Mouse (Mus musculus) heart, embryonic 10.5 days (tissue): ENCODE results near the gene Nhej1. TPM values are rescaled to one million over a fixed set of nuclear protein-coding genes. Genes with fewer than 3 reads are reported as not detected.

ENCODE experiments used
- DNase-seq: peaks from one replicate; pipeline ENCODE4 v3.0.0-alpha.2; 2017; ENCODE audit warnings: low spot score
- H3K27ac ChIP-seq: fragments of 300-500 bp; sonication (generic); 2 replicates; pipeline ENCODE4 v1.5.1; 2016; ENCODE audit warnings: mild to moderate bottlenecking
- H3K27me3 ChIP-seq: fragments of 300-500 bp; sonication (generic); 2 replicates; pipeline ENCODE4 v1.6.1; 2016; ENCODE audit warnings: mild to moderate bottlenecking; ENCODE audit not compliant: poor library complexity, insufficient read depth, severe bottlenecking
- H3K36me3 ChIP-seq: fragments of 300-500 bp; sonication (generic); 2 replicates; pipeline ENCODE4 v1.6.1; 2016; ENCODE audit warnings: mild to moderate bottlenecking, moderate library complexity
- H3K4me1 ChIP-seq: fragments of 300-500 bp; sonication (generic); 2 replicates; pipeline ENCODE4 v1.6.1; 2016; ENCODE audit warnings: mild to moderate bottlenecking
- H3K4me3 ChIP-seq: fragments of 300-500 bp; sonication (generic); 2 replicates; pipeline ENCODE4 v1.5.1; 2016; ENCODE audit warnings: mild to moderate bottlenecking, moderate library complexity
- H3K9me3 ChIP-seq: fragments of 300-500 bp; sonication (generic); 2 replicates; pipeline ENCODE4 v1.6.1; 2016; ENCODE audit warnings: mild to moderate bottlenecking, moderate library complexity
- WGBS: fragments of 180-500 bp; shearing (Covaris S2); methylation state at CpG from one replicate; pipeline ENCODE4 v1.1.7; 2016; 5-methylcytosine and 5-hydroxymethylcytosine counted together
- polyA plus RNA-seq: library from polyadenylated mRNA; unstranded; fragments of >200 nt; fragmentation: Nextera tagmentation; extraction: Ambion mirVana; gene quantifications from 2 replicates; pipeline ENCODE4 v1.2.1, GENCODE M21; 2016

The Nhej1 gene
- polyA plus RNA-seq, 1 experiment from 2014 or later = 10.3 TPM

DNA sequence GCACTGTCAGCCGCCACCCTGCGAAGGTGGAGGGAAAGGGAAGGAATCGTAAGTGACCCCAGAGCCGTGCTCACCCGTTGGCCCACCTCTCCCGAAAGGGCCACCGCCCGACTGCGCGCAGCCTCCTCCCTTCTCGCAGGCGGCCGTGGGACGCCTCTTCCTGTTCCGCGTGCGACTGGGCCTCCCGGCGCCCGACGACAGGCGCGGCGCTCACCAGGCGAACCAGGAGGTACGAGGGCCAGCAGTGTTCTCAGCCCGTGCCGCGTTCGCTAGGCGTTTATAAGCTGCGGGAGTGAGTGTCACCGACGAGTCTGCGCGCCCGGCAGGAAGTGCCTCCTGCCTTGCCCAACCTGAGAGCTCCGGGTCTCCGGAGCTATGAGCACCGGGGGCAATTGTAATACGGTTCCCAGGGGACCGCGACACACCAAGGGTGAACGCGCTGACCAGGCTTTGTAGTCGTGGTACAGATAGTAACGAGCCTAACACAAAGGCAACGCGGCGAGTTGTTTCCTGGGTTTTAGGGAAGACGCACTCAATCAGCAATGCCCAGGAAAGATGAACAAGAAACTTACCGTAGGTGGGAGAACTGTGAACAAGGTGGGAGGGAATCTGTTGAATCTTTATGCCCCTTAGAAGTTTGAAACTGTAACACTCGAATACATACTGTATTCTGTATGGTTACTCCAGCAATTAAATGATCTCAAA, 16.6 kb upstream of the Nhej1 start:
- peak; percentile 90 for DNase-seq
- WGBS = 0% methylated on average over 53 of the region's 53 CpGs
- H3K27me3 ChIP-seq = no peaks in the 10 kb centered on the region
- H3K9me3 ChIP-seq = no peaks in the 10 kb centered on the region
- peak overlapping the region; percentile 93 for H3K4me3 ChIP-seq
- peaks cover 24% of the 10 kb centered on the region for H3K4me1 ChIP-seq
- H3K36me3 ChIP-seq = peaks cover 58% of the 10 kb centered on the region
- peak overlapping the region; percentile 97 for H3K27ac ChIP-seq

DNA sequence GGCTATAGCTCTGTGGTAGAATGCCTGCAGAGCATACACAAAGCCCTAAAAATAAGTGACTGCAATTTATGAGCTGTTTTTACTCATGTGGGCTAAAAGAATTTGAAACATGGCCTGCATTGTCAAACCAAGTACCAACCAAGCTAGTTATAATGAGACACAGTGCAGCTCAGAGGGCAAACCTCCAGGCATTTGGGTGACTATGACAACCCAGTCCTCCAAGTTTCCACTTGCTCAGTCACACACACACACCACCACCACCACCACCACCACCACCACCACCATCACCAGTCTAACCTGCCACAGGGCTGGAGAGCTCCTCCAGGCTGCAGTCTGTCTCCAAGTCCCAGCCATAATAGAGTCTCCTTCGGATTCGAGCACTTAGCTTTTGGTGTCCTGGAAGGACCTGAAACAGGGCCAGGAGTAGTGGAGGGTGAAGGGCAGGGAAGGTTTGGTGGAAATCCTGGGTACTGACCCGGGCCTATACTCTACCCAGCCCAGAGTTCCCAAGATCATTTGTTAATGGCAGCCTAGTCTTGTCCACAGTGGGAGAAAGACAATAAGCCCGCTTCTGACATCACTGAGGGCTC, 15.7 kb upstream of the Nhej1 start:
- peak overlapping the region; percentile 97 for H3K27ac ChIP-seq
- H3K36me3 ChIP-seq = peaks cover 56% of the 10 kb centered on the region

DNA sequence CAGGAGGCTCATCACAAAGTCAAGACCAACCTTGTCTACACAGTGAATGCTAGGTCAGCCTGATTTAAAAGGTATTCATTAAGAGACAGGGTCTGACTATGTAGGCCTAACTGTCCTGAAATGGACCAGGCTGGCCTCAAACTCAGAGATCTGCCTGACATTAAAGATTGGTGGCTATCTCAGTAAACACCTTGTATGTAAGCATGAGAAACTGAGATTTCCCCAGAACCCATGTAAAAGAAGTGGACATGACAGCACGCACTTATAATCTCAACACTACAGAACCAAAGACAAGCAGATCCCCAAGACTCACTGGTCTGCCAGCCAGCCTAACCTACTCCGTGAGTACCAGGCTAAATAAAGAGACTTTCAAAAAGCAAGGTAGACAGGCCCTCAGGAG, 13.4 kb upstream of the Nhej1 start:
- H3K36me3 ChIP-seq = peaks cover 44% of the 10 kb centered on the region
- no peak overlapping the region for H3K27ac ChIP-seq
- peaks cover 19% of the 10 kb centered on the region for H3K4me1 ChIP-seq
- no peak overlapping the region for H3K4me3 ChIP-seq
- 0 out of 2 replicates have a peak, but pooled peaks cover 1% of the 10 kb centered on the region for H3K27me3 ChIP-seq
- no peaks in the 10 kb centered on the region for H3K9me3 ChIP-seq
- 86% methylated on average over 2 of the region's 2 CpGs for WGBS
- no peak for DNase-seq

More for the DNA sequence above, 15.7 kb upstream of the Nhej1 start:
- H3K4me3 ChIP-seq = peak overlapping the region; percentile 93
- H3K9me3 ChIP-seq = no peaks in the 10 kb centered on the region
- DNase-seq = no peak
- H3K4me1 ChIP-seq = peaks cover 27% of the 10 kb centered on the region
- 65% methylated on average over 4 of the region's 4 CpGs for WGBS
- H3K27me3 ChIP-seq = no peaks in the 10 kb centered on the region

DNA sequence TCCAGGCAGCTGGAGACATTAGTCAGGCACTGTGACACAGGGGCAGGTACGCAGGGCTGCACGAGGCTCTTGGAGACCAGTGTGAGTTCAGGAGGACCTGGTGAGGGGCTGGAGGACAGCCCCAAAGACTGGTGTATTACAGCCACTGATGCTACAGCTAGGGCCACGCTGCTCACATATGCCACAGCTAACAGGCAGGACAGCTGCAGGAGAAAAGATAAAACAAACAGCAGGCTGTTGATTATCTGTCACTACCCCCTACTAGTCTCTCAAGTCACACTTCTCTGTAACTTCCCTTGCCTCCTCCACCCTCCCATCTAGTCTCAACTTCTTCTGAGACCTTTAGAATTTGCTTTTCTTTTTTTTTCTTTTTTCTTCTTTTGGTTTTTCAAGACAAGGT, 11.7 kb upstream of the Nhej1 start:
- Histone ChIP-seq H3K36me3 (peaks cover 44% of the 10 kb centered on the region), H3K27ac (peak overlapping the region; percentile 69), H3K9me3 (no peaks in the 10 kb centered on the region), H3K4me3 (no peak overlapping the region), H3K27me3 (peaks cover 15% of the 10 kb centered on the region; the same call in 1 of the 2 replicates), H3K4me1 (peaks cover 20% of the 10 kb centered on the region)
- WGBS = 38% methylated on average over 3 of the region's 3 CpGs
- peak; percentile 84 for DNase-seq

DNA sequence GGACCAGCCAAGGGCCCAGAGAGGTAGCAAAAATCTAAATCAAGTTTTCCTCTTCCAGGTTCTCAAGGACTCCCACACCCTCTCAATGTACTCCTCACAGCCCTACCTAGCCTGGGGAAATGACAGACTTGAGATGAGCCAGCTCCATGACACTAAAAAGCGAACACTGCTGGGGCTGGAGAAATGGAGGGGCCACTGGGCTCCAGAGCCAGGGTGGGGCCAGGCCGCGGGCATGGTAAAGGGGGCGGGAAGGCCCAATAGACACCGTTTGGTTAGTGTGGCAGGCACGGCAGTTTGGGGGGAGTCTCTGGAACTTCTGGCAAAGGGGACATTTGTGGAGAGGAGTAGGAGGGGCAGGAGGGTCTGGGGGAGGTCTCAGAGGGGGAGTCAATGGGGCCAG, 11.3 kb upstream of the Nhej1 start:
- H3K4me1 ChIP-seq = peaks cover 17% of the 10 kb centered on the region
- peaks cover 44% of the 10 kb centered on the region for H3K36me3 ChIP-seq
- DNase-seq = no peak
- H3K9me3 ChIP-seq = no peaks in the 10 kb centered on the region
- H3K27ac ChIP-seq = peak overlapping the region; percentile 69
- 51% methylated on average over 6 of the region's 6 CpGs for WGBS
- no peak overlapping the region for H3K4me3 ChIP-seq
- peaks cover 15% of the 10 kb centered on the region; the same call in 1 of the 2 replicates for H3K27me3 ChIP-seq

DNA sequence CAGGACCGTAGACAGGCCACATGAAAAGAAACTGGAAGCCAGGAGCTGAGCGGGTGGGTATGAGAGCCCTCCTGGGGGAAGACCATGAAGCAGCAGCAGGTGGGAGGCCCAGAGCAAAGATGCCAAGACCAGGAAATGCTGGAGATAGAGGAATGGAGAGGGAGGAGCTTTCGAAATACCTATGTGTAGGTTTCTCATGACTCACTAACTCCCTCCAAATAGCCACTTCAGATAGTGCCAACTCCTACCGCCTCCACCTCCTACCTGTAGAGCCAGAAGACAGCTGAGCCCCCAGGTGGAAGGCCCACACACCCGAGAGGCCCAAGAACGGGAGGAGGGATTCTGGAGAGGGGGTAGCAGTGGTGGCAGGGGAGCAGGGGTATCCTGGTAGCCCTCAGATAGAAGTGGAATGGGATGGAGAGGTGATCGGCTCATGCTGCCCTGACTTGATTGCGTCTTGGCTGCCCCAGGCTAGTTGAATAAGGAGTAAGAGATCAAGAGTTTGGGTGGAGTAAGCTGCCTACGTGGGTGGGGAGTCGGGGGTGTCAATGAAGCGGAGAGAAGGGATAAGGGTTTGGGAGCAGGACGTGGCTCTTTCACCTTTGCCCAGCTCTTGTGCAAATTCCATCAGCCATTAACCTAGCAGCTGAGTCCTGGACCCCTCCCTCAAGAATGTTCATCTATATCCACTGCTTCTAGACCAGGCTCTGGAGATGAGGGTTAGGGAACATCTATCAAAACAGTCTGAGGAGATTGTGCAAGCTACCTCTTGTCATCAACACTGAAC, 8.6 kb upstream of the Nhej1 start, which contains the start of gene Slc23a3:
Gene Slc23a3 (minus strand): TSS at position 470 of the 787 bp plus-strand sequence.
- Histone ChIP-seq H3K27ac (no peak within 1 kb of the TSS), H3K9me3 (no peaks in the 10 kb centered on the region), H3K4me1 (0 out of 2 replicates have a peak, but pooled peaks cover 7% of the 10 kb centered on the region), H3K36me3 (peaks cover 34% of the 10 kb centered on the region), H3K4me3 (no peak within 1 kb of the TSS), H3K27me3 (peaks cover 18% of the 10 kb centered on the region; the same call in 1 of the 2 replicates)
- no peak for DNase-seq
- WGBS = 61% methylated on average over 12 of the region's 12 CpGs

DNA sequence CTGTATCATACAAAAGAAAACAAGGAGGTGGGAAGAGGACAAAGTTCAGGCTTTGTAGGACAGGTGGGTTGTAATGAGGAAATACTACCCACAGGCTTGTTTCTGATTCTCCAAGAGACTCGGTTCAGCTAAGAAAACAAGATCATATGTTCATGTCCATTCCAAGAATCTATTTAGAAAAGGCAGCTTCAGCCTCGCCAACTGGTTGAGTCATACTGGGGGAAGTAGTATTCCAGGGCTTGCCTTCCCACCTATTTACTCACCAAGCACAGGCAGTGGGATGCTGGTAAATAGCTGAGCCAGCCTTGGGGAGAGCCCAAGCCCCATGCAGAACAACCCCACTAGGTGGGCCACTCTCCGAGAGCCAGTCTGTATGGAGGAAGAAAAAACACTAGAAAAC, 3.6 kb upstream of the Nhej1 start:
- H3K4me1 ChIP-seq = peaks cover 14% of the 10 kb centered on the region; the same call in 1 of the 2 replicates
- peaks cover 18% of the 10 kb centered on the region; the same call in 1 of the 2 replicates for H3K27me3 ChIP-seq
- WGBS = 70% methylated on average over 3 of the region's 3 CpGs
- H3K36me3 ChIP-seq = no peaks in the 10 kb centered on the region
- H3K27ac ChIP-seq = no peak overlapping the region
- no peaks in the 10 kb centered on the region for H3K9me3 ChIP-seq
- DNase-seq = no peak
- no peak overlapping the region for H3K4me3 ChIP-seq

DNA sequence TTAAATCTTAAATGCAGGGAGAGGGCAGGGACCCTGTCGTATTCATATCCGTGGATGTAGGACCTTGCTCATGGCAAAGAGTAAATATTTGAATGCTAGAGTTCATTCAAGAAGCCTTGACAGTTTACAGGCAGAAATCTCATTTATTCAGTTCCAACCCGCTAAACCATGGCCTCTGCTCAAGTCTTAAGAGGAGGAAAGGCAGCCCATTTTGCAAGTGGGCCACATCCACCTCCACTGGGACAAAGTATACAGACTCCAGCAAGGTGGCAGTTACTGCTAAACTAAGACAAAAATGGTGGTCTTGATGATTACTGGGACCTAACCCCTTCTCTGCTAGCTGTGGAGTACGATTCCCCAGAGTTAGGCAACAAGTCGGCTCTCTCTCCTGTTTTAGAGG, 418 bp upstream of the Nhej1 start:
- DNase-seq = no peak
- WGBS = 35% methylated on average over 5 of the region's 5 CpGs
- 0 out of 2 replicates have a peak, but pooled peaks cover 3% of the 10 kb centered on the region for H3K27me3 ChIP-seq
- H3K9me3 ChIP-seq = no peaks in the 10 kb centered on the region
- H3K4me1 ChIP-seq = peaks cover 10% of the 10 kb centered on the region; the same call in 1 of the 2 replicates
- no peaks in the 10 kb centered on the region for H3K36me3 ChIP-seq
- peak overlapping the region; percentile 96 for H3K27ac ChIP-seq
- H3K4me3 ChIP-seq = peak overlapping the region; percentile 64

DNA sequence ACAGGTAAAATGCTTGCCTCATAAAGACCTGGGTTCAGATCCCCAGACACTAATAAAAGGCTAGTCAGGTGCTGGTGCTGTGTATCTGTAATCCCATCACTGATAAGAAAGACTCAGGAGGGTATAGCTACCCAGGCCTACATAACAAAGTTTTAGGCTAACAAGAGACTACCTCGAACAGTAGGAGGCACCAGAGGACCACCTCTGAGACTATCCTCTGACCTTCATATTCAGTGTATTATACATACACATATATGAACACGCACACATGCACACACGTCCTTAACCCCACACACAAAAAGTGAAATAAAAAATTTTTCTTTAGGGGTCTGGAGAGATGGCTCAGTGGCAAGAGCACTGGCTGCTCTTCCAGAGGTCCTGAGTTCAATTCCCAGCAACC, 2.8 kb downstream of the Nhej1 start:
- H3K27me3 ChIP-seq = no peaks in the 10 kb centered on the region
- H3K4me1 ChIP-seq = peaks cover 10% of the 10 kb centered on the region; the same call in 1 of the 2 replicates

DNA sequence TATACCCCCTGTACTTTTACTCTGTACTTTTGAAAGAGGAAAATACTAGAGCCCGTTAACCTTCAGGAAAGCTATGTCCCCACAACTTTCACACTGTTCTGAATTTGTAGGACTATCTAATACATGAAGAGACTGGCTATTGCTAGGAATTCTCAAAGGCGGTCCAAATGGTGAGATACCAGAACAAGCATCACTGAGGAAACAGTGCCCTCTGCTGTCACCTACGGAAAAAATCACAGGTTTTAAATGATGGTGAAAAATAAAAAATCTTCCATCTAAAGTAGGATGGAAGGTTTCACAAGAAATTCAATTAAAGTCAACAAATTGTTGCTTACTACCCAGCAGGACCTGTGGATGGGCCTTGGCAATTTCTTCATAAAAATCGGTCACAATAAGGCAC, 72.9 kb downstream of the Nhej1 start:
- no peaks in the 10 kb centered on the region for H3K9me3 ChIP-seq
- H3K27ac ChIP-seq = no peak overlapping the region
- no peak for DNase-seq
- WGBS = 28% methylated on average over 4 of the region's 4 CpGs
- H3K4me3 ChIP-seq = no peak overlapping the region
- H3K4me1 ChIP-seq = no peaks in the 10 kb centered on the region
- no peaks in the 10 kb centered on the region for H3K36me3 ChIP-seq
- no peaks in the 10 kb centered on the region for H3K27me3 ChIP-seq

More for the DNA sequence above, 2.8 kb downstream of the Nhej1 start:
- WGBS = 73% methylated on average over 3 of the region's 3 CpGs
- no peaks in the 10 kb centered on the region for H3K36me3 ChIP-seq
- no peaks in the 10 kb centered on the region for H3K9me3 ChIP-seq
- no peak for DNase-seq
- no peak overlapping the region for H3K4me3 ChIP-seq
- no peak overlapping the region for H3K27ac ChIP-seq

DNA sequence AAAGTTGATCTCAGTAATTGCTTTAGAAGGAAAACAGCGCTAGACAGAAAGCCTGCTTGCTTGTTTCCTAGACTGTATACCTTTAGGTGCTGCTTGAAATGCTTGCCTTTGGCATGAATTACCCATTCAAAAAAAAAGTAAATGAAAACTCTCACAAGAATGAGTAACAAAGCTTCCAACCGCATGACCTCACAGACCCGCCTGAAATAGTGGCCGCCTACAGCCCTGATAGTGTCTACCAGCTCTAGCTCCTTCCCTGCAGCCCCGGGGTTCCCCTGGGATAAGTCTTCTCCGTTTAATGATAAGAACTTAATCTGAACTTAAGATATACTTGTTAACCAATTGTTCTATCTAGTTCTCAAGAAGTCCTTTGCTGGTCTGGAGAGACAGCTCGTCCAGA, 73.6 kb downstream of the Nhej1 start:
- H3K4me1 ChIP-seq = no peaks in the 10 kb centered on the region
- no peak for DNase-seq
- no peaks in the 10 kb centered on the region for H3K36me3 ChIP-seq
- no peak overlapping the region for H3K27ac ChIP-seq
- WGBS = 36% methylated on average over 7 of the region's 7 CpGs
- no peaks in the 10 kb centered on the region for H3K9me3 ChIP-seq
- H3K27me3 ChIP-seq = no peaks in the 10 kb centered on the region
- H3K4me3 ChIP-seq = no peak overlapping the region

DNA sequence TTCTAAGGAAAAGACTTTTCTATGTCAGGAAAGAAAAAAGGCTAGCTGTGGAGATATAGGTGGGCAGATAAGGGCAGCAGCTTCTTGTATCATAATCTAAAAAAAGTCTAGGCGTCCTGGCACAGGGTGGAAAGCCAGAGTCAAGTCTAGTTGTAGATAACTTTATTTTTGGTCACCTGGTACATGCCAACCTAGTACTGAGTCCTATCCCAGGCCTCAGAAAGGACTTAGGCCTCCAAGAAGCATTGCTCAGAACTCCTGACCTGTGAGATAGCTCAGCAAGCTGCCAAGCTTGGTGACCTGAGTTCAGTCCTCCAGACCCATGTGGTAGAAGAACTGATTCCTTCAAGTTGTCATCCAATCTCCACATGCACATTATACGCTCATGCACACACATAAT, 76.4 kb downstream of the Nhej1 start:
- no peaks in the 10 kb centered on the region for H3K36me3 ChIP-seq

DNA sequence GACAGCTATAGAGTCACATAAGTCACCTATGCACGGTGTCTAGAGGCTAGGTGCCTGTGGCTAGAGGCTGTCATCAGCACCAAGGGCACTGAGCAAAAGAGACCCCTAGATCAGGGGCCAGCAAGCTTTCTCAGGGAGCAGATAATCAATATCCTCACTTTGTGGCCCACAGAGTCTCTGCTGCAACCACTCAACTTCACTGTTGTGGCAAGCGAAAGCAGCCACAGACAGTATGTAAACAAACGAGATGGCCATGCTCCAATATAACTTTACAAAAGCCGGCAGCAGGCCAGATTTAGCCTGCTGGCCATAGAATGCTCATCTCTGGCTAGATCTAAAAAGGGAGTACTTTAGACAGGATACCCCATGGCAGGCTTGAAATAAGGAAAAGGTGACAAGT, 77.0 kb downstream of the Nhej1 start:
- Histone ChIP-seq H3K27ac (no peak overlapping the region), H3K9me3 (no peaks in the 10 kb centered on the region), H3K36me3 (no peaks in the 10 kb centered on the region), H3K4me1 (no peaks in the 10 kb centered on the region), H3K27me3 (no peaks in the 10 kb centered on the region), H3K4me3 (no peak overlapping the region)
- WGBS = 69% methylated on average over 4 of the region's 4 CpGs
- no peak for DNase-seq

More for the DNA sequence above, 76.4 kb downstream of the Nhej1 start:
- no peak for DNase-seq
- no peak overlapping the region for H3K27ac ChIP-seq
- WGBS = 64% methylated on average over 2 of the region's 2 CpGs
- no peaks in the 10 kb centered on the region for H3K9me3 ChIP-seq
- H3K4me3 ChIP-seq = no peak overlapping the region
- no peaks in the 10 kb centered on the region for H3K27me3 ChIP-seq
- no peaks in the 10 kb centered on the region for H3K4me1 ChIP-seq
